Mouse (Mus musculus) embryo, embryonic 11 days (tissue): ENCODE data around the gene Lrig1.

Source experiments
- DNase-seq: peaks from one replicate; pipeline ENCODE4 v3.0.0-alpha.2; 2015

Lrig1 gene

DNA sequence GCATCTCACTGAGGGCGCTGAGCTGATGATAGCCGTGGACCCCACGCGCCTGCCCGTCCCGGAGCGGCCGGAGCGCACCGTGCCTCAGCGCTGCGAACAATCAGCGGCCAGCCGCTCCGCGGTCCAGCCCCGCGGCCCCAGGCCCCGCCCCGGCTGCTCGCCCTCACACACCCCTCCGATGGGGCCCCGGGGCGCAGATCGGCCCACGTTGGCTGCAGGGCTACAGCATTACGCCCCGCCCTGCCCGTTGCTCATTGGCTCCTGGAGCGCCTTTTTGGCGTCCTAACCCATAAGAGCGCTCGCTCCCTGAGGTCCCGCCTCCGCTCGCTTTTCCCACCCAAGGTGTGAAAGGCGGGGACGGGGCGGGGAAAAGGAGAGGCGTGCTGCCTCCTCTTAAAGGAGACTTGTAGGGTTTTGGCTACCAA lies at the start of gene Lrig1:
Lrig1 (minus strand) TSS at position 92 of the 425 bp plus-strand sequence.
- peak; percentile 100 for DNase-seq

GRCm38 (mm10) chr6:94749626-94750025 lies 49.7 kb upstream of the Lrig1 start:
- DNase-seq = no peak

- DNase-seq = no peak
These were observed 48.4 kb upstream of the Lrig1 start for GRCm38 (mm10) chr6:94748361-94748760.

- DNase-seq = no peak
These were observed 40.3 kb upstream of the Lrig1 start for GRCm38 (mm10) chr6:94740117-94740729.

- no peak for DNase-seq
These were observed 38.7 kb upstream of the Lrig1 start for GRCm38 (mm10) chr6:94738647-94739046.

GRCm38 (mm10) chr6:94733878-94734277 lies 33.9 kb upstream of the Lrig1 start:
- no peak for DNase-seq

GRCm38 (mm10) chr6:94729847-94730246 lies 29.9 kb upstream of the Lrig1 start:
- no peak for DNase-seq

GRCm38 (mm10) chr6:94729132-94729531 lies 29.2 kb upstream of the Lrig1 start:
- no peak for DNase-seq

- DNase-seq = no peak
These were observed 24.7 kb upstream of the Lrig1 start for GRCm38 (mm10) chr6:94724612-94725011.

- DNase-seq = no peak
These were observed 18.8 kb upstream of the Lrig1 start for GRCm38 (mm10) chr6:94718607-94719346.

DNA sequence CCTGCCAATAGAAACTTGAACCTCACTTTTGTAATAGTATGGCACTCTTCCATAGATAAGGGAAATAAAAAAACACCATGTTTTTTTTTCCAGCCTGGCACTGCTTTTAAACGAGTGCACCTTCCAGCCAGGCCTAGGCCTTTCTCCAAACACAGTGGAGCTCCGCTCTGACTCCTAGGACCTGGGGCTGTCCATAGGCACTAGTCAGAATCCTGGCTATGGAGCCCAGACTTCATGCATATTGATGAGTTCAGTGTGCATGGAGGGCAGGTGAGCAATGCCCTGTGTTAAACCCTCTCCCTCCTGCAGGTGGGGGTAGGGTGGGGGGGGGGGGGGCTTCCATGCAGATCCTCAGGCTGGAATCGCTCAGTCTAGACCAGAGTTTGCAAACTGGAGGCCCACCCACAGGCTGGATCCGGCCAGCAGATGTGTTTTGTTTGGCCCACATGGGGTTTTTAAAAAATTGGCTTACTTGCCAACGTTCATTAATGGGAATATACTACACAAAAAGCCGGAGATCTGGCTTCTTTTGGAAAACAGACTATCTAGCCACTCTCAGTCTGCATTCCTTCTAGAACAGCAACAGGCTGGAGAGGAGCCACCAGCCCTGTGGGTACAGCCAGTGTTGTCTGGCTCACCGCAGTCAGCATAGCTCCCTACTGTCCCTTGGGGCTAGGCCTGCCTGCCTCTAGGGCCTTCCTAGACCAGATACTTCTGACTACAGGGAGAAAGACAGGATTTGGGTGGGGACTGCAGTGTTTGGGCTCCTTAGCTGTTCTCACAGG lies 17.9 kb upstream of the Lrig1 start:
- DNase-seq = no peak

DNA sequence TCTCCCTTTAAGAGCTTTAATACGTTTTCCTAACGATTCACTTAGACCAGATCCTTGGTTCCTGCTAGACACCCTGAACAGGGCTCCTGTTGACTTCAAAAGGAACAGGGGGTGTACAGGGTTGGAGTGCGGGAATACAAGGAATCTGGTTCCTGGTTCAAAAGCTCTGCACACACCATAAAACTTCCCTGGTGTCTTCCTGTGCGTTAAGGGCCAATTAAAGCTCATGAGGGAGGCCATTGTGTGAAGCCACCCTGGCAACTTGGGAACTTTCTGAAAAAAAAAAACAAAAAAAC lies 15.6 kb upstream of the Lrig1 start:
- no peak for DNase-seq

- no peak for DNase-seq
These were observed 15.1 kb upstream of the Lrig1 start for GRCm38 (mm10) chr6:94714815-94715644.

- DNase-seq = no peak
These were observed 9.9 kb upstream of the Lrig1 start for GRCm38 (mm10) chr6:94709832-94710231.

DNA sequence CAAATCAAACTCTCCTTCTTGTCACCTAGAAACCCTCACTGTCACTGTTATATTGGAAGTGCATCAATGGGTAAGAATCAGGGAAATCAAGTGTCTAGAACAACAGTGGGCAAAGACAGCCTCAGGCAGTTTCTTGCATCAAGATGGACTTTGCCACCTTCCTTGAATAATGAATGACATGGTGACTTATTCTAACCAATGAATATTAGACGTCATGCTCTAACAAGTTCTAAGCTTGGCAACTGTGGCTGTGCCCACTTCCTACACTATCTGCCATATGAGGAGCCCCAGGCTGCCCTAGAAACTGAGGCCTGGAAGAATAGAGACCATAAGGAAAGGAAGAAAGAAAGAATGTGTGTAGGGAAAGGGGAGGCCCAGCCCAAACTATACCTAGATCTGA lies 9.2 kb upstream of the Lrig1 start:
- DNase-seq = no peak

DNA sequence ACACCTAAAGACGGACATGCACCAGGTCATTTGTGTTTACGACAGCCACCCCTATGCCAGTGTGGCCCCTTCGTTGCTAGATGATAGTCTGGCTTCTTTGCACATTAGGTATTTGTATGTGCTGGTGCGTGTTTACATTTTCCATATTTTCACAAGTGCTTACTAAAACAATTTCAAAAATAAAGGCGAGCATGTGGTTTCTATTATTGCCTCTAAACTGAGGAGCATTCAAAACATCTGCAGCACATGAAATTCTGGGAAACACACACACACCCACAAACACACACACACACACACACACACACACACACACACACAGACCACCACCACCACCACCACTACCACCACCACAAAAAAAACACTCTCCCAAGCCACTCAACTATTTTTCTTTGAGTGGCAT lies 7.3 kb upstream of the Lrig1 start:
- DNase-seq = no peak

GRCm38 (mm10) chr6:94705931-94706330 lies 6.0 kb upstream of the Lrig1 start:
- no peak for DNase-seq

GRCm38 (mm10) chr6:94702993-94703392 lies 3.0 kb upstream of the Lrig1 start:
- DNase-seq = no peak

DNA sequence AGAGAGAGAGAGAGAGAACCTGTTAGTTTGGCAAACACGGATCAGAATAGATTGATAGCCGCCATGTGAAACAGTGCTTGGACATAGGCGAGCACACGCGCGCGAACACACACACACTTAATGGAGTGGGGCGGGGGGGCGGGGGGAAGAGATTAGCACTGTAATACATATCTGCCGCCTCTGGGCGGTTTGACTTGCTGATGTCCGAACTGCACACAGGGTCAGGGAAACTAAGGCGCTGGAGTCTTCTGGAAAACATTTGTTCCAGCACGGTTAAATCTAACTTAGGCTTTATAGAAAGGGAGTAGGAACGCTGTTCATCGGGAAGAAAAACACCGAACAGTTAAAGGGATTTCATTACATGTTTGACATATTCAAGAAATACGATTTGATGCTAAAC lies 1.1 kb upstream of the Lrig1 start:
- peak; percentile 72 for DNase-seq

- DNase-seq = peak; percentile 83
These were observed 654 bp upstream of the Lrig1 start for GRCm38 (mm10) chr6:94700612-94701011.

DNA sequence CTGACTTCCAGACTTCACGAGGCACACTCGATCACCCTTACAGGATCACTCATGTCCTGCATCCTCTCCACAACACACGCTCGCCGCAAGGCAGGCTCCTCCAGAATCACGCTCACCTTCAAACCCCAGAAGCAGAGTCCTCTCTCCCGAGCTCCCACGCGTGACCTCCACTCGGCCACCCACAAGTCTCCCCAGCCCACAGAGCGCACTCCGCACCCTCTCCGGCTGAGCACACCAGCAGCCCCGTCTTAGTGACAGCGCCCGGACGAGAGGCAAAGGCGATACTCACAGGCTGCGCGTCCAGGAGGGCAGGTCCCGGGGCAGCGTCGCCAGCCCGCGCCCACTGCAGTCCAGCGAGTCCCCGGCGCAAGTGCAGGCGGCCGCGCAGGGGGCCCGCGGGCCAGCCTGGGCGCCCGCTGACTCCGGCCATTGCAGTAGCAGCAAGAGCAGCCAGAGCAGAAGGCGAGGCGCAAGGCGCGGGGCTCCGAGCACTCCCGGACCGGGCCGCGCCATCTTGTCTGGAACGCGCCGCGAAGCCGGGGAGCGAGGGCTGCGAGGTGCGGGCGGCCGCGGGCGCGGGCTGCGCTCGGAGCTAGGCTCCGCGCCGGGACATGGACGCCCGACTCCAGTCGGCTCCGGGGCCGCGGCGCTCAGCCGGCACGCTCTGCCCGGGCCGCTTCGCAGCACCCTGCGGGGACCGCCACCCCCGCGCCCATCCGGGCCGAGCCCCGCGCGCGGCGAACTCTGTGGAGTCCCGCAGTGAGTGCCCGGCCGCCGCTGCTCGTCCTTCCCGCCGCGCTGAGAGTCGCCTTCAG lies 578 bp downstream of the Lrig1 start:
- DNase-seq = peak; percentile 75

DNA sequence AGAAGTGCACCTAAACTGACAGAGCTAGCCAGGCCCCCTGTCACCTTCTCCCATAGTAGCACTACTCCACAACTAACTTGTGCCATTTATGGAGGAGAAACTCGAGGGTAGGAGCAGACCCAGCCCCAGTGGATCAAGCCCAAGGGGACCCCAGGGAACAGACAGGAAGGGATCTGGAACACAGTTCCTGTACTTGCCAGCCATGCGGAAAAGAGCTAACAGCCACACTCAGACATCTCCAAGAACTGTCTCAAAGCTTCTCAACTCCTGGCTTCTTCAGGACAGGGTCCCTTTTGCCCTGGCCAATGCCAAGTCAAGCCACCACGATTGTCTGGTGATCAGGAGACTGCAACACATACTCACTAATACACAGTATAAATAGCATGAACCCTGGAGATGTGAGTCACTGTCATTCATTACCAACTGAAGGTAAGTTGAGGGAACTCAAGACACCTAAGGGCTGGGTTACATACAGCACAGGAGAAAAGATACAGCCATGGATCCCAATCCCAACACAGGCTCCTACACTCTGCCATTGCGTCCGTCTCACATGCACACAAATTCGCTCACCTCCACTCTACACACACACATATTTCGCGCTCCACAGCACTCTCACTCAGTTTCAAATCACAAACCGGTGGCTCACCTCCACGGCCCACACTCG lies 1.3 kb downstream of the Lrig1 start:
- DNase-seq = no peak
